Mouse (Mus musculus): Measurements from ENCODE around the gene Ttc38.
"Not testable (repeated sequence)": the region's sequence is repeated elsewhere in the genome, so short reads cannot be mapped to it uniquely, and the experiment has no call there.

The Ttc38 gene

GRCm38 (mm10) chr15:85822011-85822359 lies 10.1 kb upstream of the Ttc38 start:
- no peak for DNase-seq (ENCODE audit: low spot score in 2 of 2)

GRCm38 (mm10) chr15:85826676-85827075 lies 5.4 kb upstream of the Ttc38 start:
- DNase-seq (ENCODE audit: low spot score in 2 of 2): no peak

DNA sequence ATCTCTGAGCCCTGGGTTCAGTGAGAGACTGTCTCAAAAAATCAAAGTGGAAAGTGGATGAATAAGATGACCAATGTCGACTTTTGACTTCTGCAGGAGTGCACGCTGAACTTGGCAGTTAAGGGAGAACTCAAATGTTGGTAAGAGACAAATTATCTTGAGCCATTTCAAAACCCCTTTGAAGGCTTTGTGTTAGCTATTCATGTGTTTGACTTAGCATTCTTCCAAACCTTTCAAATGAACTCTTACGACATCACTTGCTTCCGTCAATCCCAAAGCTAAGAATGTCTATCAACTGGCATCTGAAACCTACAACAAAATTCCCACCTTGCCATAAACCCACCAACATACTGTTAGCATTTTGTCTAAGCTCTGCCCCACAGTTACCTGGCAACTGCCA lies 4.0 kb upstream of the Ttc38 start:
- DNase-seq (ENCODE audit: low spot score in 2 of 2): no peak

DNA sequence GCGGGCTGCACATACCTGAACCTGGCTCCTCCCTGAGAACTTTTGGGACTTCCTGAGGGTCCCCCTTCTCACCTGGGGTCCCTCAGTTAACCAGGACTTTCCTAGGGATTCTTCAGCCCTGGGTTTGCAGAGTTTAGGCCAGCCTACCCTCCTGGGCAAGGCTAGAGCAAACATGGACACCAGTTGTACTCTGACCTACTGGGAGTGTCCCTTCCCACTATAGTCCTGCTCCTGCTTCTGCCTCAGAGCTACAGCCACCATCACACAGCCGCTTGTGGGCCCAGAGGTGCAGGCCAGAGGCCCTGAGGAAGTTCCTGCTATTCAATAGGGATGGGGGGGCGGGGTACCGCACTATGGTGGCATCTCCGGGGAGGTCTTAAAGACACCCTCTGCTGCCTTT lies 2.6 kb upstream of the Ttc38 start:
- no peak for DNase-seq (ENCODE audit: low spot score in 2 of 2)

DNA sequence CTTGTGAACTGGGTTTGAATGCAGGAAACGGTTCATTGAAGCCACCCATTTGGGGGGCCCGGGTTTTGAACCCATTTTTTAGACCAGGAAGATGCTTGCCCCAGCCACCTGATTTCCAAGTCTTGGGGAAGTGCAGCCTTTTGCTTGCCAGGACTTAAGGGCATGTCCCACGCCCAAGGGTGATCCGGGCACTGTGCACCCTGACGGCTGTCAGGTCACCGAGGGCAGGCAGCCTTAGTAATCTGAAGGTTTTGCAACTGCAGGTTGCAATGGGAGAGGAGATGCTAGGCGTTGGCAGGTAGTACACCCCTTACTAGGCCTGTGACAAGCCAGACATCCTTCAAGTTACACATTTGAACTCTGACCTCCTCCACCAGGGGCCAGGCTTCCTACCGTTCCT lies 493 bp downstream of the Ttc38 start:
- no peak for DNase-seq (ENCODE audit: low spot score in 2 of 2)

DNA sequence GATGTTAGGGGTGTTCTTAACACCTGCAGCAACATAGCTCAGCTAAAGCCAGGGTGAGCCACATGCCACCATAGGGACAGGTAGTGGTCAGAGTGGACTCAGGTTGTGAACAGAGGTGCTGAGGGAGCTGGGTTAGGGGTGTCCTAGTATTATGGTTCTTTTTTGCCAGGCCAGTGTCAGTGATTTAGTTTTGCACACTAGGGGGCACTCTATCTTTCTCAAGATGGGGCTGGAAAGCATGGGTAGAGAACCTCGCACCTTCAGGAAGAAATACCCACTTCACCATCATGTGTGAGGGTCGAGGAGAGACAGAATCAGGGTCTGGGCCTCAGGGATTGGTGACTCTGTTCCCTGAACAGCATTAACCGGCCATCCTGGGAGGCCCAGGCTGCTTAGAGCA lies 3.2 kb downstream of the Ttc38 start:
- DNase-seq (ENCODE audit: low spot score in 2 of 2): no peak

DNA sequence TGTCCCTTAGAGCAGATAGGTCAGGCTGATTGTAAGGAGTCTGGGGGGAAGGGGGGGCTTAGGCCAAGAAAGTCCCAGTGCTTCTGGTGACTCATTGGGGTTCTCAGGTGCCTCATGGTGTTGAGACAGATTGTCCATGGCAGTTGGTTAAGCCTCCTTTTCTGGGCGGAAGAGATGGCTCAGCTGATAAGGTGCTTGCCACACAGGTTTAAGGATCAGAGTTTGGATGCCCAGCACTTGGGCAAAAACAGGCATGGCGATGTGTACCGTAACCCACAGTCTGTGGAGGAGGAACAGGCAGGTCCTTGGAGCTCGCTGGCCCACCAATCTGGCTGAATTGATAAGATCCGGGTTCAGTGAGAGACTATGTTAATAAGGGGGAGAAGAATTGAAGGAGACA lies 4.8 kb downstream of the Ttc38 start:
- no peak for DNase-seq (ENCODE audit: low spot score in 2 of 2)

- DNase-seq (ENCODE audit: low spot score in 2 of 2): peak in 1 of 2 experiments; percentile 23
Observed at GRCm38 (mm10) chr15:85840983-85841382, 8.9 kb downstream of the Ttc38 start.

DNA sequence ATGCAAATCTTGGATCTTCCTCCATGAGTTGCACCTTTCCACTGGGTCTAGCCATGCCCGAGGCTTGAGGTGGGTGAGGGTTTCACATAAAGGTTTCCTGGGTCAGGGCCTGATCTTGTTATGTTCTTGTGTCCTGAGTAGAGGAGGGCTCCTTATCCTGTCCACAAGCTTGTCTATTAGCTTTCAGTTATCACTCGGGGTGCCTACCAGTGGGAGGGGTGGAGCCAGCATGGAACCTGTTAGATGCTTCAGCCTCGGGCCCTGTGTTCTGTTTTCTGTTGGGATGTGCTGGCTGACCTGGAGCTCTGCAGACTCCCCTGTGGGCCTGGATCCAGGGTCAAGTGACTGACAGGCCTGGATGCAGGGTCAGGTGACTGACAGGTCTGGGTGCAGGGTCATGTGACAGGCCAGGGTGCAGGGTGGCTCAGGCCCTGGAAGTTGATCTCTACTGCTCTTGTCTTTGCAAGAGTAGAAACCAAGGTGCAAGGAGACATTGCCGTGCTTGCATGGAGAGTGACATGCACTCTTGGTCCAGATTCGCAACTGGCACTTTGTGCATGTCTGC lies 9.8 kb downstream of the Ttc38 start:
- DNase-seq (ENCODE audit: low spot score in 2 of 2): no peak

DNA sequence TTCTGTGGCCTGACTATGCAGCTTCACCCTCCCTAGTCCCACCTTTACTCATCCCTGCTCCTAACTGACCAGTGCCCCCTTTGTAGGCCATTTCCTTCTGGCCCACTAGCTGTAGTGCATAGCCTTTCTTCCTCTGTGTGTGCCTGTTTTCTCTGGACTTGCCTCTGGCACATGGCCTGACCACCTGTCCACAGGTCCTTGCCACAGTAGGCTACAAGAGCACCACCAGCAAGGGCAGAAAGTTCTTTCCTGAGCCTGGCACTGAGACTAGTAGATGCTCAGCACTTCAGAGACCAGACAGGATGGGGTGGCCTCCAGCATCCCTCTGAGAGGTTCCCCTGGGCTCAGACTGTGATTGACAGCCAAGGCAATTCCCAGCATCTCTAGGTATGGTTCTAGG lies 13.0 kb downstream of the Ttc38 start:
- DNase-seq (ENCODE audit: low spot score in 2 of 2): no peak

DNA sequence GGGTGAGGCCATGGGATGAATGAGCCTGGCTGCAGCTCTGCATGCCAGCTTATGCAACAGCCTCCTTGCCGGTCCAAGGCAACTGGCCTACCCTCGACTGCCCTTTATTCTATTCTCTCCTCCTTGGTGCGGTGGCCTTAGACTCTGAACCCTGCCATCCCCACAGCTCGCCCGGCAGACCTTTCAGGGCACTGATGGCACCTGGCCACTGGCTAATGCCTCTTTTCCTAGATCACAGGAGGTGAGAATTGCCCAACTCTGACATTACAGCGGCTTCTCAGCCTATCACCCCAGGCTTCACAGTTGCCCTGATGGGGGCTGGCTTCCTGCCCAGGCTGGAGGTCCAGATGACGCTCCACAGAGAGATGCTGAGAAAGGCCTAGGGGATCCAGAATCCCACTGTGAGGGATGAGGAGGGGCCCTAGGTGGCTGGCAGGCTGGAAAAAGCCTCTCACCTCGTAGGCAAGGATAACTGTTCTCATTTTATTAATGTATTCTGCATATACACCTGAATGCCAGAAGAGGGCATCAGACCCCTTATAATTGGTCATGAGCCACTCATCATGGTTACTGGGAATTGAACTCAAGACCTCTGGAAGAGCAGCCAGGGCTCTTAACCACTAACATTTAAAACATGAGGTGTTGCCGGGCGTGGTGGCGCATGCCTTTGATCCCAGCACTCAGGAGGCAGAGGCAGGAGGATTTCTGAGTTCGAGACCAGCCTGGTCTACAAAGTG lies 19.7 kb downstream of the Ttc38 start:
- DNase-seq (ENCODE audit: low spot score in 2 of 2): no peak

GRCm38 (mm10) chr15:85858980-85859489 lies 26.9 kb downstream of the Ttc38 start:
- DNase-seq (ENCODE audit: low spot score in 2 of 2): no peak

GRCm38 (mm10) chr15:85859490-85860031 lies 27.5 kb downstream of the Ttc38 start, which contains the start of gene Gtse1:
Gene Gtse1, plus strand, starts transcription at chr15:85859745.
- peak; percentile 80 to 91 for DNase-seq (ENCODE audit: low spot score in 2 of 2)

- not testable (repeated sequence) for DNase-seq (ENCODE audit: low spot score in 2 of 2)
Observed at GRCm38 (mm10) chr15:85865913-85866312, 33.8 kb downstream of the Ttc38 start.

DNA sequence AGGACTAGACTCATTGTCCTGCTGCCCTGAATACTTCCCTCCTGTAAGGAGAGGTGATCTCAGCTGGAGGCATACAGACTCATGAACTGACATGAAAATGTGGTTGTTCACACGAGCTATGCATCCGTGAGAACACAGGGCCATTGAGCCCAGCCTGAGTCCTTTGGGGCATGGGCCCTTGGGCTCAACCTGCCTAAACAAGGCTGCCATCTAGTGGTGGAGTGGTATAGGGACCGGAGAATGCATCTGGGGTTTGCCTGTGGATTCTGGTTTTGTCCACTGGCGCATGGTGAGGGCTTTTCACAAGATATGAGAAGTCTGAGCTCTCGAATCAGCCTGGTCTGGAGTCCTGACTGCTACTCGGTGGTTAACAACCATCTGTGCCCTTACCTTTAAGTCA lies 35.6 kb downstream of the Ttc38 start:
- DNase-seq (ENCODE audit: low spot score in 2 of 2): peak in 1 of 2 experiments; percentile 67

DNA sequence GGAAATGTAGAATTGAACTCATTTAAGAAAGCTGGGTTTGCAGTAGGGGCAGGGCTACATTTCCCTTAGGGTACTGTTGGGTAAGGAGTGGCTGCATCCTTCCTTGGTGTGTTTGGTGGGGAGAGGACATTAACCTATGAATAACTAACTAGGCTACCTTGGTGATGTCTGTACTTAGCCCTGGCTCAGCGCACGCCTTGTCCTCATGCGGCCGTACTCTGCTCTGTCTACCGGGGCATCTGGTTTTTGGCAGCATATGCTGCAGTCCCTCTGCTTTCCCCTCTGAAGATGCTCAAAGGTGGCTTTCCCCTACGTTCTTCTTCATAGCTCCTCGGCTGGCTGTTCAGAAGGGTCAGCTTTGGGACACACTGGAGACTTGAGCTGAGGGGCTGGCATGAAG lies 45.2 kb downstream of the Ttc38 start:
- DNase-seq (ENCODE audit: low spot score in 2 of 2): no peak

DNA sequence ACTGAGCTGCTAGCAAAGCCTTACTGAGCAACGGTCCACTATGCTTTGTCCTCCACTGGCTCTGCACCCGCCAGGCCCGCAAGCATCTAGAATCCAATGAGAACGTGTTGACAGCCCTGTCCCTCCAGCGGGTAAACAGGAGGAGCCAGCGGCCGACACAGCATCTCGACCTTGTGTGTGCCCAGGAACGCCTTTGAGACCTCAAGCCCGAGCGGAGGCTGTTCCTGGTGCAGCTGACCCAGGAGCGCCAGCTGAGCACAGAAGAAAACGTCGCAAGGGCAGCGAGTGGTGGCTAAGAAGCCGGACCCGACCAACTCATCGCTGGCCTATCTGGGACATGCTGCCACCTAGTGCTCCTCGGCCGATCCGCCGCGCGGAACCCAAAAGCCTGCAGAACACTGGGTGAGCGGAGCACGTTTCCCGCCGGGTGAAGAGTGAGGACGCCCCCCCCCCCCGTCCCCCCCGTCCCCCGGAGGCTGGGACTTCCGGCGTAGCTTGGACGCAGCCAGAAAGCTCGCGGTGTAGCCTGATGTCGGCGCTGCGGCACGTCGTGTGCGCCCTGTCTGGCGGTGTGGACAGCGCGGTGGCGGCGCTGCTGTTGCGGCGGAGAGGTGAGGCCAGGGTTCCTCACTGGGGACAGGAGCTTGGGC lies 46.9 kb downstream of the Ttc38 start, which contains the start of gene Trmu:
TSS of gene Trmu (plus strand) at position 465 of the 650 bp plus-strand sequence.
- DNase-seq (ENCODE audit: low spot score in 2 of 2): peak; percentile 79 to 93

DNA sequence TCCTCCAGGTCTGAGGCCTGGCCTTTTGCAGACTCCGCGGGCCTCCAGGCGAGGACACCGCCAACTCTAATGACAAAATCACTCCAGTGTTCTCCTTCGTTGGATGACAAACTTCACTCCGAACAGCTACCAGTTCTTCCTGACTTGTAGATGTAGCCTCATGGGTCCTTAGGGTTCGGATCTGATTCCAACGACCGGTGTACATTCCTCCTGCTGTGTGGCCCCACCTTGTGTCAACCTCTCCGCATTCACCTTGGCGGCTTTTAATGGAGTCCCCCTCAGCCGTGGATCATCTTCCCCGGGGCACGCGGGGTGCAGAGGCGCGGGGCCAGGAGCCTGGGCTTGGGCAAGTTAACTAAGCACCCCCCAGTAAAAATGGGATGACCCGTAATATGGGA lies 47.4 kb downstream of the Ttc38 start:
- no peak for DNase-seq (ENCODE audit: low spot score in 2 of 2)

- no peak for DNase-seq (ENCODE audit: low spot score in 2 of 2)
Observed at GRCm38 (mm10) chr15:85885606-85886005, 53.5 kb downstream of the Ttc38 start.

GRCm38 (mm10) chr15:85889235-85889634 lies 57.1 kb downstream of the Ttc38 start:
- no peak for DNase-seq (ENCODE audit: low spot score in 2 of 2)

- peak in 1 of 2 experiments; percentile 47 for DNase-seq (ENCODE audit: low spot score in 2 of 2)
Observed at GRCm38 (mm10) chr15:85891971-85892370, 59.9 kb downstream of the Ttc38 start.

GRCm38 (mm10) chr15:85892498-85893118 lies 60.5 kb downstream of the Ttc38 start:
- DNase-seq (ENCODE audit: low spot score in 2 of 2): no peak

Measured in cerebellum, postnatal 4 days (tissue).